Mouse (Mus musculus) liver, embryonic 11.5 days (tissue): Measurements from ENCODE around the gene Gimap1. TPM values are rescaled to one million over a fixed set of nuclear protein-coding genes. Genes with fewer than 3 reads are reported as not detected.

Source experiments
- ATAC-seq: fragments of 200-750 bp; cut with Nextera tagmentation; replicated peaks from 2 replicates; pipeline ENCODE4 v1.8.0; 2017; ENCODE audit warnings: moderate number of reproducible peaks, mild to moderate bottlenecking, moderate TSS enrichment, moderate library complexity; ENCODE audit not compliant: low FRiP score
- DNase-seq: peaks from one replicate; pipeline ENCODE4 v3.0.0-alpha.2; 2017; ENCODE audit warnings: low spot score
- H3K27ac ChIP-seq: fragments of 300-500 bp; sonication (generic); 2 replicates; pipeline ENCODE4 v1.5.1; 2014; ENCODE audit warnings: mild to moderate bottlenecking, low read depth, low read length, control low read depth
- H3K27me3 ChIP-seq: fragments of 300-500 bp; sonication (generic); replicated peaks from 2 replicates; pipeline ENCODE4 v1.6.1; 2014; ENCODE audit warnings: low read length, mixed read lengths; ENCODE audit not compliant: control insufficient read depth, insufficient read depth
- H3K36me3 ChIP-seq: fragments of 300-500 bp; sonication (generic); 2 replicates; pipeline ENCODE4 v1.6.1; 2014; ENCODE audit warnings: mild to moderate bottlenecking, low read length, moderate library complexity, mixed read lengths; ENCODE audit not compliant: control insufficient read depth, insufficient read depth
- H3K4me1 ChIP-seq: fragments of 300-500 bp; sonication (generic); replicated peaks from 2 replicates; pipeline ENCODE4 v1.6.1; 2014; ENCODE audit warnings: low read length, mixed read lengths; ENCODE audit not compliant: control insufficient read depth, insufficient read depth
- H3K4me2 ChIP-seq: fragments of 300-500 bp; sonication (generic); 2 replicates; pipeline ENCODE4 v1.6.1; 2014; ENCODE audit warnings: mild to moderate bottlenecking, control low read depth, moderate library complexity
- H3K4me3 ChIP-seq: fragments of 300-500 bp; sonication (generic); 2 replicates; pipeline ENCODE4 v1.5.1; 2014; ENCODE audit warnings: low read depth, low read length, control low read depth
- H3K9ac ChIP-seq: fragments of 300-500 bp; sonication (generic); 2 replicates; pipeline ENCODE4 v1.6.1; 2014; ENCODE audit warnings: low read depth, low read length, control low read depth
- H3K9me3 ChIP-seq: fragments of 300-500 bp; sonication (generic); 2 replicates; pipeline ENCODE4 v1.6.1; 2016; ENCODE audit warnings: low read length, inconsistent platforms, mixed read lengths; ENCODE audit not compliant: control insufficient read depth
- WGBS: fragments of 180-500 bp; shearing (Covaris S2); extraction: QIAGEN DNeasy Blood & Tissue Kit; methylation state at CpG from one replicate; pipeline ENCODE4 v1.1.7; 2014; 5-methylcytosine and 5-hydroxymethylcytosine counted together
- polyA plus RNA-seq: library from polyadenylated mRNA; unstranded; fragments of >200 nt; fragmentation: Nextera tagmentation; extraction: Ambion mirVana; gene quantifications from 2 replicates; pipeline ENCODE4 v1.2.1, GENCODE M21; 2014

Gimap1 gene
- polyA plus RNA-seq, 1 experiment from 2014 or later: 14.1 TPM

DNA sequence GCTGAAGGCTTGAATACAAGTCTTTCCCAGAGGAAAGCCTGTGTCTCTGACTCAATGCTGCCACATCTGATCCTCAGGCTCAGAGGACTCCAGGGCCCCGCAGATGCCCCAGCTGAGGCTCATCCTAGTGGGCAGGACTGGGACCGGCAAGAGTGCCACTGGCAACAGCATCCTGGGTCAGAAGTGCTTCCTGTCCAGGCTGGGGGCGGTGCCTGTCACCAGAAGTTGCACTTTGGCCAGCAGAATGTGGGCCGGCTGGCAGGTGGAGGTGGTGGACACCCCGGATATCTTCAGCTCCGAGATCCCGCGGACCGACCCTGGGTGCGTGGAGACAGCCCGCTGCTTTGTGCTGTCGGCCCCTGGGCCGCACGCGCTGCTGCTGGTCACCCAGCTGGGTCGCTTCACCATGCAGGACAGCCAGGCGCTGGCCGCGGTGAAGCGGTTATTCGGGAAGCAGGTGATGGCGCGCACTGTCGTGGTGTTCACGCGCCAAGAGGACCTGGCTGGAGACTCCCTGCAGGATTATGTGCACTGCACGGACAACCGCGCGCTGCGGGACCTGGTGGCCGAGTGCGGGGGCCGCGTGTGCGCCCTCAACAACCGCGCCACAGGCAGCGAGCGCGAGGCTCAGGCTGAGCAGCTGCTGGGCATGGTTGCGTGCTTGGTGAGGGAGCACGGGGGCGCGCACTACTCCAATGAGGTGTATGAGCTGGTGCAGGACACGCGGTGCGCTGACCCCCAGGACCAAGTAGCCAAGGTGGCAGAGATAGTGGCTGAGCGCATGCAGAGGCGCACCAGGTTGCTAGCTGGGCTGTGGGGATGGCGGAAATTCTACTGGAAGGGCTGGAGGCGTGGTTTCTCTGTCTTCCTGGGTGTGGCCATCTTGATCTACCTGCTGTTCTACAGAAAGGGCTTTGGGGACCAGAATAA lies 3.8 kb downstream of the Gimap1 start:
- peak overlapping the region; percentile 50 for H3K9ac ChIP-seq
- ATAC-seq: peak; percentile 48; the same call in 1 of the 2 replicates
- peak; percentile 43 for DNase-seq

DNA sequence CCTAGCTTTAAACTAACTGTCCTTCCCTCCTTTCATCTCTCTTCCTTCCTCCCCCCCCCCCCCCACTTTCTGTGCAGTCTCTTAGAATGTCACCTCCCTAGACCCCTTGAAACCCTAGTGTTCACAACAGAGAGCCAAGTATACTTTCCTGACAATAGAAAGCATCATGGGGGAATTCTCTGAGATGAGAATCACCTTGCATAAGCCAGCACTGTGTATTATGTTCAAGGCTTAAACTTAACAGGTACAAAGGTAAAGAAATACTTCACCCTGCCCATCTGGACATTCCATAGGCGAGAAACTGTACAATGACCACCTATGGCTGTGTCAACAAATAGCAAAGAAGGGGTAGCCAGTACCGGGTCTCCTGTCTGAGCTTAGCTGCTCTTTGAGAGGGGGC lies 6.6 kb downstream of the Gimap1 start:
- Histone ChIP-seq H3K27me3 (no peaks in the 10 kb centered on the region), H3K4me2 (peak overlapping the region; percentile 47), H3K27ac (0 out of 2 replicates have a peak overlapping the region, but pooled peaks have one; percentile 19), H3K4me3 (no peak overlapping the region), H3K4me1 (peaks cover 16% of the 10 kb centered on the region), H3K36me3 (no peaks in the 10 kb centered on the region), H3K9me3 (no peaks in the 10 kb centered on the region), H3K9ac (no peak overlapping the region)
- ATAC-seq (no peak), DNase-seq (no peak)
- 60% methylated on average over 2 of the region's 2 CpGs for WGBS

More for the DNA sequence above, 3.8 kb downstream of the Gimap1 start:
- Histone ChIP-seq H3K4me1 (peaks cover 17% of the 10 kb centered on the region), H3K9me3 (no peaks in the 10 kb centered on the region), H3K27me3 (no peaks in the 10 kb centered on the region), H3K4me3 (peak overlapping the region; percentile 43), H3K4me2 (peak overlapping the region; percentile 65), H3K36me3 (no peaks in the 10 kb centered on the region), H3K27ac (peak overlapping the region; percentile 44; the same call in 1 of the 2 replicates)
- WGBS: 25% methylated on average over 52 of the region's 52 CpGs

GRCm38 (mm10) chr6:48745959-48746889 lies 7.4 kb downstream of the Gimap1 start, which contains the start of gene Gimap5:
TSS of gene Gimap5 (plus strand) at chr6:48746197.
- Histone ChIP-seq H3K27ac (peak within 1 kb of the TSS; percentile 19), H3K4me3 (0 out of 2 replicates have a peak within 1 kb of the TSS, but pooled peaks have one; percentile 12), H3K9me3 (no peaks in the 10 kb centered on the region), H3K4me2 (peak within 1 kb of the TSS; percentile 47), H3K36me3 (no peaks in the 10 kb centered on the region), H3K27me3 (no peaks in the 10 kb centered on the region), H3K9ac (no peak within 1 kb of the TSS), H3K4me1 (peaks cover 13% of the 10 kb centered on the region)
- ATAC-seq: no peak
- WGBS: 27% methylated on average over 16 of the region's 16 CpGs
- DNase-seq: peak; percentile 47

- H3K36me3 ChIP-seq: no peaks in the 10 kb centered on the region
- no peak overlapping the region for H3K9ac ChIP-seq
- no peaks in the 10 kb centered on the region for H3K27me3 ChIP-seq
- H3K4me3 ChIP-seq: no peak overlapping the region
- ATAC-seq: no peak; the same call in 1 of the 2 replicates
- WGBS: 33% methylated on average over 7 of the region's 7 CpGs
- H3K4me2 ChIP-seq: 0 out of 2 replicates have a peak overlapping the region, but pooled peaks have one; percentile 20
- no peak overlapping the region for H3K27ac ChIP-seq
- no peak for DNase-seq
- no peaks in the 10 kb centered on the region for H3K9me3 ChIP-seq
- H3K4me1 ChIP-seq: peaks cover 11% of the 10 kb centered on the region
Measured at GRCm38 (mm10) chr6:48747091-48747966, 8.5 kb downstream of the Gimap1 start.

DNA sequence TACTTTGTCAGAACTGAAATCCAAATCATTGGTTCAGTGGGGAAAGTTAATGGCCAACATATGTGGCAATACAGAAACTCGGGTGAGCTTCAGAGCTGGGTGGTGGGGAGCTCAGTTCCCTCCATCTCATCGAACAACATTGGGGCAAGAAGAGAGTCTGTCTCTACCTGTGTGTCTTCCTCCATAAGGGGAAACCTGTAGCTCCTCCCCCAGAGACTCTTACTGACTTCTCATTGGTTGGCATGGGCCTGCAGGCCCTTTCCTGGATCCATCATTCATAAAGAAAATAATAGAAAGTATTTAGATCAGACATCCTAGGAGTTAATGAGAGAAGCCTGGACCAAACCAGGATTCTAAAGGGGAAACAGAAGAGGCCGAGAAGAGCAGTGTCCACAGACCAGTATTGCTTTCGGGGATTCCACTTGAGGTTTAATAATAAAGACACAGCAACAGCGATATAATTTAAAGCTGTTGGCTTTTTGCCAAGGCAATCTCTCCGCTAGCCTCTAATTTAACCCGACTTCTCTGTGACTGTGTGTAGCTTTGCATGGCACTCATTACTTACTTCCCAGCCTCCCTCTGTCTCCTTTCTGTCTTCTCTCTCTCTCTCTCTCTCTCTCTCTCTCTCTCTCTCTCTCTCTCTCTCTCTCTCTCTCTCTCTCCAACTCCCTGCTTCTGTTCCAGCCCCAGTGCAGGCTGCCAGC lies 24.9 kb downstream of the Gimap1 start:
- no peak overlapping the region for H3K9ac ChIP-seq
- no peaks in the 10 kb centered on the region for H3K9me3 ChIP-seq
- no peak overlapping the region for H3K27ac ChIP-seq
- WGBS: 83% methylated on average over 7 of the region's 7 CpGs
- DNase-seq (no peak), ATAC-seq (no peak)
- H3K4me2 ChIP-seq: no peak overlapping the region
- H3K4me3 ChIP-seq: no peak overlapping the region
- no peaks in the 10 kb centered on the region for H3K27me3 ChIP-seq
- H3K36me3 ChIP-seq: no peaks in the 10 kb centered on the region
- no peaks in the 10 kb centered on the region for H3K4me1 ChIP-seq

DNA sequence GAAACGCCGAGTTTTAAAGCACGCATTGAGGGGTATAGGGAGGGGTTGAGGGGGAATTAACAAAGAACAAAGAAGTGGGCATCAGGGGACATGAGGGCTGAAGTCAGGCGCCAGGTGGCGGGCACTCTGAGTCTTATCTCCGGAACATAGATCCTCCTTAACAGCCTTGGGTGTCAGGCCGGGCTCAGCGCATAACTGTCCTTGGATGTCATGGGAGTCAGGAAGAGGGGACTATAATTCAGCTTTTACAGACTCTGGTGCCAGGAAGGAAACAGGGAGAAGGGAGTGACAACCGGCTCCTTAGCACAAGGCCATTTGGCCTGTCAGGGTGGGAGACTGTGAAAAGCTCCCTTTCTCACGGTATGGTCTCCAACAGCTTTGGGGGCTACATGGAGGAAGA lies 25.6 kb downstream of the Gimap1 start:
- H3K9me3 ChIP-seq: no peaks in the 10 kb centered on the region
- DNase-seq: no peak
- H3K27ac ChIP-seq: no peak overlapping the region
- H3K36me3 ChIP-seq: no peaks in the 10 kb centered on the region
- no peak for ATAC-seq
- no peaks in the 10 kb centered on the region for H3K27me3 ChIP-seq
- WGBS: 93% methylated on average over 10 of the region's 10 CpGs
- H3K4me2 ChIP-seq: no peak overlapping the region
- no peak overlapping the region for H3K4me3 ChIP-seq
- H3K9ac ChIP-seq: no peak overlapping the region
- no peaks in the 10 kb centered on the region for H3K4me1 ChIP-seq

DNA sequence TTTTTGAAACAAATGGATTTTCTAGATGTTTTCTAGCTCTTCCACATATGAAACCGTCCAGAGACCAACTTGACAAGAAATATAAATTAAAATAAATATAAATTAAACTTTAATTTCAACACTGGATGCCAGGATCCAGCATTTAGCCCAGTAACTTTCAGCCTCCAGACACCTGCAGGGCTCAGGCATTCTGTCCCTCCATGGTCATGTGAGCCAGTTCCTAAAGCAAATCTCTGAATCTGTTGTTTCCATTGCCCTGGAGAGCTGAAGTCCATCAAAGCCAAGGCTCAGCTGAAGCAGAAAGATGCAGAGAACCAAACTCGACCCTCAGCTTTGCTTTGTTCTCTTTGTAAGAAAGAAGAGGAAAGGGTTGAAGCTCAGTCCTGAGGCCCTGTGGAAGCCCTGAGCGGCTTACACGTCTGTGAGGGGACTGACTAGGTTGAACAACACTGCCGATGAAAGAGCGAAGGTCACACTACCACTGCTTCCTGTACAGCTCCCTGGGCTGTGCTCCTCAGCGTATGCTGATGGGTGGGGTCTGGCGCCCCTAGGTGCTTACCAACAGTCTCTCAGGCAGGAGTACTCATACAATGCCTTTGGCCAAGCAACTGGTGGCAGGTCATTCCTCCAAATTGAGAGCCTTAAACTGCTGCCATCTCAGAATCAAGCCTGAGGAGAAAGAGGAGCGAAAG lies 29.5 kb downstream of the Gimap1 start:
- Histone ChIP-seq H3K9me3 (no peaks in the 10 kb centered on the region), H3K4me3 (no peak overlapping the region), H3K27me3 (no peaks in the 10 kb centered on the region), H3K27ac (no peak overlapping the region), H3K36me3 (no peaks in the 10 kb centered on the region), H3K9ac (no peak overlapping the region), H3K4me1 (no peaks in the 10 kb centered on the region), H3K4me2 (no peak overlapping the region)
- ATAC-seq (no peak), DNase-seq (no peak)
- WGBS: 62% methylated on average over 9 of the region's 9 CpGs
